Mouse (Mus musculus) CH12.LX (cell line): ENCODE measurements at regions not wholly inside any gene's neighbourhood (a gene's known extent, or its start where the extent isn't known, plus 50 kb on each side); places are given as distances from the start of the nearest gene placed in this dataset.

ENCODE experiments used
- EP300 ChIP-seq: IDR thresholded peaks from 2 replicates; pipeline ENCODE4 v1.6.1; 2011; ENCODE audit warnings: low read length, improper control_type of control experiment
- MEF2A ChIP-seq: IDR thresholded peaks from 2 replicates; pipeline ENCODE4 v1.6.1; 2014; ENCODE audit warnings: low read depth, mild to moderate bottlenecking, inconsistent platforms, low read length, improper control_type of control experiment, borderline replicate concordance
- POLR2A ChIP-seq: IDR thresholded peaks from 2 replicates; pipeline ENCODE4 v1.6.1; 2011; ENCODE audit warnings: low read depth, mild to moderate bottlenecking, improper control_type of control experiment, low read length
- USF1 ChIP-seq: IDR thresholded peaks from 2 replicates; pipeline ENCODE4 v1.6.1; 2014; ENCODE audit warnings: low read depth, mild to moderate bottlenecking, inconsistent platforms, low read length, improper control_type of control experiment

DNA sequence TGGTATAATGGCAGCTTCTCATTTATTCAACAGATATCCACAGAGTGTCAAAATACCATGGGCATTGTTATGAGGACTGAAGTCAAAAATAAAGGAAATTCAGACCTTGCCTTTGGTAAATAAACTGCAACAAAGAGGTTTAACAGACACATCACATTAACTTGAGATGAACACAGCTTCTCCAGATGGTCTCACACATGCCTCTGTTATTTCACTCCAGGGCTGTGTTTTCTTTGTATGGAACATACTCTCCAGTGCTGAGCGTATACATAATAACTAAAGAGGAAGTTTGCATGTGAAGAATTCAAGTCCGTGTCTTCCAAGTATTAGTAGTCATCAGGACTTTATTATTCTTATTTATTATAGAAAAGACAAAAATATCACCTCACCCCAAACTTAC is 355.5 kb upstream of the Trib2 start:
- TF ChIP-seq EP300 (no peak), MEF2A (no peak), POLR2A (no peak), USF1 (no peak)
